Mouse (Mus musculus): Measurements from ENCODE around the gene Atp6v0e2. TPM values are rescaled to one million over a fixed set of nuclear protein-coding genes. Genes with fewer than 3 reads are reported as not detected.

The Atp6v0e2 gene
- total and polyA plus RNA-seq, 3 experiments, result not detected

DNA sequence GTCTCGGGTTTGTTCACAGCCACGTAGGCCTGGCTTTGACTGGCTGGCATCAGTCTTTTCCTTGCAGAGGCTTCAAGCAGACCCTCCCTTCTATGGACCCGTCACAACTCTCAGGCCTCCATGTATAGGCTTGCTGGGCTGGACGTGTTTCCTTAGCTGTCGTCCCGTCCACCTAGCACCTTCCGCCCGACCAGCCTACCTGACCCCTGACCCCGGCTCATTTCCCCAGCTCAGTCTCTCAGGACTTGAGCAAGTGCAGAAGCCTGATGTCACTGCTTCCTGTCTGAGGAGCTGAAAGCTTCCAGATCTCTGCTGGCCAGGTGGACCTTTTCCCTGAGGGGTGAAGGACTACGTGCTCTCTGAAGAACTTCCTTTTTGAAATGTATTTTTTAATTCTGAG lies 35.9 kb downstream of the Atp6v0e2 start:
- Histone ChIP-seq H3K9ac (ENCODE audit: control insufficient read depth, low read depth, low read length, poor library complexity, severe bottlenecking) (no peak overlapping the region), H3K9me3 (replicated peaks; ENCODE audit: insufficient read depth, low read length) (no peaks in the 10 kb centered on the region), H3K4me3 (ENCODE audit: control insufficient read depth in 1 of 2, insufficient read depth in 1 of 2, low read depth in 2 of 2, low read length in 2 of 2) (no peak overlapping the region), H3K27me3 (ENCODE audit: control insufficient read depth in 1 of 2, insufficient read depth in 2 of 2, low read length in 2 of 2) (no peaks in the 10 kb centered on the region), H3K36me3 (ENCODE audit: control insufficient read depth in 1 of 2, insufficient read depth in 2 of 2, low read length in 2 of 2) (no peaks in the 10 kb centered on the region), H3K4me1 (ENCODE audit: control insufficient read depth in 1 of 2, insufficient read depth in 2 of 2, low read length in 2 of 2) (no peaks in the 10 kb centered on the region), H3K27ac (ENCODE audit: control insufficient read depth, low read depth, low read length) (no peak overlapping the region), H3K79me2 (ENCODE audit: control insufficient read depth, insufficient read depth, low read length, poor library complexity) (no peaks in the 10 kb centered on the region)
- TF ChIP-seq TAL1 (IDR thresholded peaks at IDR 0.05; ENCODE audit: low read length), result no peak
- TF ChIP-seq HCFC1 (IDR thresholded peaks at IDR 0.05; ENCODE audit: low read depth, low read length), result no peak
- TF ChIP-seq ZC3H11A (IDR thresholded peaks at IDR 0.05; ENCODE audit: low read depth, low read length), result no peak
- no peak for TF ChIP-seq BHLHE40 (IDR thresholded peaks at IDR 0.05; ENCODE audit: borderline replicate concordance, low read depth, low read length)
- no peak for TF ChIP-seq USF2 (IDR thresholded peaks at IDR 0.05; ENCODE audit: borderline replicate concordance in 1 of 2, insufficient read depth in 1 of 2, low read depth in 1 of 2, low read length in 2 of 2)
- no peak for TF ChIP-seq GATA1 (IDR thresholded peaks at IDR 0.05; ENCODE audit: low read depth, low read length)
- no peak for TF ChIP-seq ZMIZ1 (IDR thresholded peaks at IDR 0.05; ENCODE audit: low read depth, low read length)
- no peak for TF ChIP-seq POLR2AphosphoS2 (IDR thresholded peaks at IDR 0.05; ENCODE audit: low read length)
- TF ChIP-seq ZNF384 (IDR thresholded peaks at IDR 0.05; ENCODE audit: low read depth, low read length), result no peak
- TF ChIP-seq USF1 (IDR thresholded peaks at IDR 0.05; ENCODE audit: low read depth, low read length), result no peak
- TF ChIP-seq TBP (IDR thresholded peaks at IDR 0.05; ENCODE audit: low read depth, low read length), result no peak
- no peak for TF ChIP-seq EP300 (IDR thresholded peaks at IDR 0.05; ENCODE audit: low read depth in 1 of 2, low read length in 2 of 2)
- TF ChIP-seq MYB (IDR thresholded peaks at IDR 0.05; ENCODE audit: low read depth, low read length), result no peak
- no peak for TF ChIP-seq MAZ (IDR thresholded peaks at IDR 0.05; ENCODE audit: low read depth, low read length)
- no peak for TF ChIP-seq CTCF (IDR thresholded peaks at IDR 0.05 in 2 of 3, conservative IDR thresholded peaks at IDR 0.05 in 1 of 3; ENCODE audit: control insufficient read depth in 1 of 3, insufficient read depth in 1 of 3, low read depth in 2 of 3, low read length in 3 of 3, poor library complexity in 1 of 3, severe bottlenecking in 1 of 3)
- TF ChIP-seq TCF12 (IDR thresholded peaks at IDR 0.05; ENCODE audit: low read depth, low read length), result no peak
- TF ChIP-seq MAFK (IDR thresholded peaks at IDR 0.05; ENCODE audit: borderline replicate concordance, low read depth, low read length), result no peak
- DNase-seq (ENCODE audit: low read depth, low spot score), result no peak

DNA sequence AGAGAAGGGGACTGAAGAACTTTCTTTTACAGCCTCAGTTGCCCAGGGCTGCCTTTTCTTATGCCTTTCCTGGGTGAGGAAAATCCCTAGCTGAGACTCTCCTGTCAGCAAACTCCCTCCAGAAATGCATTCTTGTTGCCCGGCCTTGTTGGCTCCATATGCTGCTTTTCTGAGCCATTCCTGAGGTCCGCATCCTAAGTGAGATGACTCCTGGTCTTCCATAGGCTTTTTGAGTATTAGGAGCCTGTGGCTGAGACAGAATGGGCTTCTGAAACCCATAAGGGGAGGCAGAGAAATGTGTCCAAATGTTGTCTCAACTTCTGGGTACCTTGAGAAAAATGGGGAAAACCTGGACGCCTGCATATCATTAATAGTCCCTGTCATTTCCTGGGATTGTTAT lies 36.6 kb downstream of the Atp6v0e2 start:
- DNase-seq (ENCODE audit: low read depth, low spot score), result no peak
- no peak for TF ChIP-seq POLR2A (IDR thresholded peaks at IDR 0.05; ENCODE audit: control insufficient read depth in 1 of 2, insufficient read depth in 1 of 2, low read depth in 1 of 2, low read length in 2 of 2, poor library complexity in 1 of 2)
- no peak for TF ChIP-seq E2F4 (IDR thresholded peaks at IDR 0.05; ENCODE audit: borderline replicate concordance, low read depth, low read length)
- TF ChIP-seq RAD21 (IDR thresholded peaks at IDR 0.05; ENCODE audit: low read depth, low read length), result no peak
- TF ChIP-seq NRF1 (IDR thresholded peaks at IDR 0.05; ENCODE audit: insufficient read depth, low read depth, low read length, poor library complexity, severe bottlenecking), result no peak

More for the DNA sequence above, 36.6 kb downstream of the Atp6v0e2 start:
- Histone ChIP-seq H3K36me3 (ENCODE audit: control insufficient read depth in 1 of 2, insufficient read depth in 2 of 2, low read length in 2 of 2) (no peaks in the 10 kb centered on the region), H3K9ac (ENCODE audit: control insufficient read depth, low read depth, low read length, poor library complexity, severe bottlenecking) (no peak overlapping the region), H3K27ac (ENCODE audit: control insufficient read depth, low read depth, low read length) (no peak overlapping the region), H3K4me3 (ENCODE audit: control insufficient read depth in 1 of 2, insufficient read depth in 1 of 2, low read depth in 2 of 2, low read length in 2 of 2) (no peak overlapping the region), H3K4me1 (ENCODE audit: control insufficient read depth in 1 of 2, insufficient read depth in 2 of 2, low read length in 2 of 2) (no peaks in the 10 kb centered on the region), H3K79me2 (ENCODE audit: control insufficient read depth, insufficient read depth, low read length, poor library complexity) (no peaks in the 10 kb centered on the region), H3K9me3 (replicated peaks; ENCODE audit: insufficient read depth, low read length) (no peaks in the 10 kb centered on the region), H3K27me3 (ENCODE audit: control insufficient read depth in 1 of 2, insufficient read depth in 2 of 2, low read length in 2 of 2) (no peaks in the 10 kb centered on the region)
